Mouse (Mus musculus) small intestine, adult 2 months (tissue): ENCODE results near the gene Ago4. TPM values are rescaled to one million over a fixed set of nuclear protein-coding genes. Genes with fewer than 3 reads are reported as not detected.

Source experiments
- H3K27ac ChIP-seq: fragments of 200-500 bp; 2 replicates; pipeline ENCODE4 v1.5.1; 2012; ENCODE audit warnings: low read depth, low read length, control low read depth, inconsistent platforms; ENCODE audit not compliant: insufficient read depth
- H3K27me3 ChIP-seq: fragments of 200-500 bp; 2 replicates; pipeline ENCODE4 v1.6.1; 2012; ENCODE audit warnings: mild to moderate bottlenecking, moderate library complexity, low read length, inconsistent platforms; ENCODE audit not compliant: control insufficient read depth, insufficient read depth
- H3K36me3 ChIP-seq: fragments of 200-500 bp; 2 replicates; pipeline ENCODE4 v1.6.1; 2012; ENCODE audit warnings: mild to moderate bottlenecking, low read length, control low read depth, inconsistent platforms; ENCODE audit not compliant: control insufficient read depth, insufficient read depth
- H3K4me1 ChIP-seq: fragments of 200-500 bp; 2 replicates; pipeline ENCODE4 v1.6.1; 2012; ENCODE audit warnings: low read length, inconsistent platforms, mixed read lengths; ENCODE audit not compliant: control insufficient read depth, insufficient read depth, insufficient read length
- H3K4me3 ChIP-seq: fragments of 200-500 bp; 2 replicates; pipeline ENCODE4 v1.5.1; 2012; ENCODE audit warnings: low read depth, mild to moderate bottlenecking, control low read depth, inconsistent platforms, low read length, moderate library complexity
- CTCF ChIP-seq: fragments of 200-500 bp; IDR thresholded peaks from 2 replicates; pipeline ENCODE4 v1.5.1; 2012; ENCODE audit warnings: low read depth, mild to moderate bottlenecking, control low read depth, inconsistent platforms, low read length, moderate library complexity, mixed read lengths; ENCODE audit not compliant: insufficient replicate concordance, insufficient read length; ENCODE audit errors: extremely low read depth
- POLR2A ChIP-seq: fragments of 200-500 bp; IDR thresholded peaks from 2 replicates; pipeline ENCODE4 v1.6.1; 2012; ENCODE audit warnings: low read depth, mild to moderate bottlenecking, control low read depth, inconsistent platforms, low read length, moderate library complexity
- WGBS: fragments of 180-500 bp; shearing (Covaris S2); methylation state at CpG from one replicate; pipeline ENCODE4 v1.1.7; 2018; 5-methylcytosine and 5-hydroxymethylcytosine counted together
- polyA plus RNA-seq: library from polyadenylated mRNA; depleted of rRNA; stranded (reverse); fragments of >200 nt; gene quantifications from 2 replicates; pipeline ENCODE4 v1.2.3, GENCODE M21; 2012

The Ago4 gene
- polyA plus RNA-seq, 1 experiment, result 0.63 TPM

DNA sequence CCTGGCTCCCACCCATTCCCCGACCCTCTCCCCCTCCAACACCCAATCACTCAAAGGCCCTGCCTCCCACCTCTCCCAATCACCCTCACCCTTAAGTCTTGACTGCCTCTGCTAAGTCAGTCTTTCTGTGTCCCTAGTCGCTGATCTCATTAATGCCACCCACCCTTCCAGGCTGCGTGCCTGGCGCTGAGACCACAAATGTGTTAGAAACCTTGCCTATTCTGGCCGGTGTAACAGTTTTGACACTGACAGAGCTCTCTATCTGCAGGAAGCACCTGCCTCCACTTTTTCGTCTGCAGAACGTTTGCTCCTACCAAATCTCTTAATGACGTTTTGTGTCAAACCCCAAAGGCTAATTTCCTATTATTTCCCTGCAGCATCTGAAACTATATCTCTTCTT lies 64.3 kb downstream of the Ago4 start:
- H3K27me3 ChIP-seq, result no peaks in the 10 kb centered on the region
- no peak overlapping the region for H3K27ac ChIP-seq
- 6% methylated on average over 8 of the region's 8 CpGs for WGBS
- peak overlapping the region; percentile 98 for H3K4me3 ChIP-seq
- 0 out of 2 replicates have a peak, but pooled peaks have one; percentile 5 for TF ChIP-seq CTCF
- TF ChIP-seq POLR2A, result no peak
- H3K4me1 ChIP-seq, result peaks cover 9% of the 10 kb centered on the region; the same call in 1 of the 2 replicates
- H3K36me3 ChIP-seq, result no peaks in the 10 kb centered on the region

DNA sequence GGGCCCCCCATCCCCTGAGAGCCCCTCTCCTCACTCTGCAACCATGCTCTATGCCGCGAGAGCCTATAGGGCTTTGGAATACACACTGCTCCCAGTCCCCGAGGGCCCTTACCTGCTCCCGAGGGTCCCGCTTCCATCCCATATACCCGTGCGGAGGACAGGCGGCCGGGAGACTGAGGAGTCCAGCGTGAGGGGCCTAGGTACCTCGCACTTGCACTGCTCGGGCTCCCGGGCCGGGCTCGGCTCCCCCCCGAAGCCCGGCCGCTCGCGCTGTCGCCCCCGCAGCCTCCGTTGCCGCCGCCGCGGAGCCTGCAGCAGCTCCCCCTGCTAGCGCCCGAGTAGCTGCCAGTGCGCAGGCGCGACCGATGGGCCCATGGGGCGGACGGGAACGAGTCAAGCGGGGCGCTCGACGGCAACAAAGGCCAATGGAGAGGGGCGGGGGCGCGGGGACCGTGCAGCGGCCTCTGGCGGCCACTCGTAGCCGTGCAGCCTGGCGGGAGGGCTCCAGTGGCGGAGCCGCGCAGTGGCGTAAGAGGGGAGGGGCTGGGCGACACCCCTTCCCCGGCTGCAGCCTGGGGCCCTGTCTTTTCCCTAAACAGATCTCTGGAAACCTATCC lies 64.9 kb downstream of the Ago4 start, which contains the start of gene Ago1:
Gene Ago1, minus strand, starts transcription at position 299 of the 617 bp plus-strand sequence.
- Histone ChIP-seq H3K27me3 (no peaks in the 10 kb centered on the region), H3K36me3 (no peaks in the 10 kb centered on the region)
- WGBS, result under 1% methylated on average over 55 of the region's 55 CpGs

DNA sequence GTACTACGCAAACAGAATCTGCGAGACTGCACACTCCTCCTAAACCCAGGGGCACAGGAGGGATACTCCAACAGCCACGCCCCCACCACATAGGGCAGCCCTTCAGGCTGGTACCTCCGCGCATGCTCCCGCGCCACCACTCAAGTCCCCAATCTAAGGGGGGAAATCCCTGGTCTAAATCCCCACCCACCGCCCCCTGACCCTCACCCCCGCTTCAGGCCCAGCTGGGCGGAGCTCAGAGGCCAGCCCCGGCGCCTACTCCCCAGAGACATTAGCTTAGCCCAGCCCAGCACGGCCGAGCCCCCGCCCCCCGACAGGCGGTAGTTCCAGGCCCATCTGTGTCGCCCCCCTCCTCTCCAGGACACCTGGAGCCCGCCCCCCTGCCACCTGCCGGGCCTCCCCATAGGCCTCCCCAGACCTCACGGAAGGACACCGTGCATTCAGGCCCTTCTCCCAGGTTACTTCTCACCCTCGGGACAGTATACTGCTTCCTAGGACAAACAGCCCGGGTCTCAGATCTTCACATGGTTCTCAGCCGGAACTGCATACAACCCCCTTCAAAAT lies 65.5 kb downstream of the Ago4 start:
- H3K4me3 ChIP-seq, result peak overlapping the region; percentile 98
- no peak for TF ChIP-seq POLR2A
- TF ChIP-seq CTCF, result no peak
- no peaks in the 10 kb centered on the region for H3K36me3 ChIP-seq
- WGBS, result 3% methylated on average over 23 of the region's 25 CpGs
- no peaks in the 10 kb centered on the region for H3K27me3 ChIP-seq
- H3K4me1 ChIP-seq, result peaks cover 9% of the 10 kb centered on the region; the same call in 1 of the 2 replicates
- H3K27ac ChIP-seq, result peak overlapping the region; percentile 44

More for the DNA sequence above, 64.9 kb downstream of the Ago4 start, which contains the start of gene Ago1:
- Histone ChIP-seq H3K4me3 (peak within 1 kb of the TSS; percentile 98), H3K27ac (peak within 1 kb of the TSS; percentile 44), H3K4me1 (peaks cover 9% of the 10 kb centered on the region; the same call in 1 of the 2 replicates)
- TF ChIP-seq POLR2A, result peak; percentile 31; the same call in 1 of the 2 replicates
- TF ChIP-seq CTCF, result peak; percentile 90

DNA sequence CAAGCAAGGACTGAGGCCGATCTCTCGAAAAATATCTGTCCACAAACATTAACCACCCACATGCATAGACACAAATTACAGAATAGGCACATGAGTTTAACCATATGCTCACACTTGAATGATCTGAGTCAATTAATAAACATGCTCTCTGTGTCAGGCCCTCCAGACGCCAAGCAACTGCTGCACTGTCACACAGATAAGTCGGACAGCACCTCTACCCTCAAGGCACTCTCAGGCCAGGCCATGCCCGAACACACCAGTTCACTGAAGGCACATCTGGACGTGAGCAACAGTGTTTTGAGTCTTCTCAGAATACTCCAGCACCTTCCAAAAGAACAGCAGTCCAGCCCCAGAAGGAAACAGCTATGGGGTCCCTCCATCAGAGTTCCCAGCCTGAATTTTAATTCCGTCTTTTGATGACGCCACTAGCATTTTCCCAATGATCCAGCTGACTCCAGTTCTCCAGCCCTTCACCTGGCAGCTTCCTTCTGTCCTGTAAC lies 67.0 kb downstream of the Ago4 start:
- no peaks in the 10 kb centered on the region for H3K36me3 ChIP-seq
- no peak overlapping the region for H3K4me3 ChIP-seq
- no peak overlapping the region for H3K27ac ChIP-seq
- WGBS, result 67% methylated on average over 8 of the region's 8 CpGs
- peaks cover 9% of the 10 kb centered on the region; the same call in 1 of the 2 replicates for H3K4me1 ChIP-seq
- TF ChIP-seq POLR2A, result no peak
- TF ChIP-seq CTCF, result no peak
- no peaks in the 10 kb centered on the region for H3K27me3 ChIP-seq

DNA sequence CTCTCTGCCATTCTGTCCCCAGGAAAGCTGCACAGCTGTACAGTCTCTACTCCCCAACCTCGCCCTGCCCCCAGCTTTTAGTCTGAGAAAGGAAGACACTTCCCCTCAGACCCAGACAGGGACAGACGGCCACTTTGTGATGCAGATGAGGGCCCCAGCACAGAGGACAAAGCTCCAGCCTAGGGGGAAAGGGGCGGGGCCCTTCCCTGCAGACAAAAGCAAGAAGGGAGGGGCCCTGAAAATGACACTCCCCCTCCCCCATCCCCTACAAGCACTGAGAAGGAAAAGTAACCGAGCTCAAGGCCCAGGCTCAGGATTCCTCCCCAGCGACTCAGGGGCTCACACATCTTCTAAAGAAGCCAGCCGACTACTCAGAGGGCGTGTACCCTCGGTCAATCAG lies 67.4 kb downstream of the Ago4 start:
- peaks cover 9% of the 10 kb centered on the region; the same call in 1 of the 2 replicates for H3K4me1 ChIP-seq
- no peaks in the 10 kb centered on the region for H3K27me3 ChIP-seq
- TF ChIP-seq POLR2A, result no peak
- no peaks in the 10 kb centered on the region for H3K36me3 ChIP-seq
- no peak overlapping the region for H3K27ac ChIP-seq
- H3K4me3 ChIP-seq, result no peak overlapping the region
- WGBS, result 60% methylated on average over 8 of the region's 8 CpGs

DNA sequence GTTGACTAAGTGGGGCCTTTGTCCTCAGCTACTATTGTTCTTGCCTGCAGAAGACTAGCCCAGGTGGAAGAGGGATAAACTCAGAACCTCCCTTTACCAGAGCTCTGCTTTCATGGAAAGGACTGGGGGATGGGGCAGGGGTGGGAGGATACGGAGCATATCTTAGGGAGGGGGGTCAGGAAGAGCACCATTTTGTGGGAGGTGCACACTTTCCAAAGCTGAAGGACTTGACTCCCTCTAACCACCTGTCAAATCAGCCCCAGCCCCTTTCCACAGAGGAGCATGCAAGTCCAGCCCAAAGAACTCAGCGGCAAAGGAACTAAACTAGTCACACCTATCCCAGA lies 68.4 kb downstream of the Ago4 start:
- no peak for TF ChIP-seq POLR2A
- TF ChIP-seq CTCF, result no peak
- no peak overlapping the region for H3K27ac ChIP-seq
- H3K4me3 ChIP-seq, result no peak overlapping the region
- peaks cover 3% of the 10 kb centered on the region; the same call in 1 of the 2 replicates for H3K36me3 ChIP-seq
- H3K27me3 ChIP-seq, result no peaks in the 10 kb centered on the region
- H3K4me1 ChIP-seq, result peaks cover 9% of the 10 kb centered on the region; the same call in 1 of the 2 replicates
- WGBS, result 69% methylated on average over 2 of the region's 2 CpGs

DNA sequence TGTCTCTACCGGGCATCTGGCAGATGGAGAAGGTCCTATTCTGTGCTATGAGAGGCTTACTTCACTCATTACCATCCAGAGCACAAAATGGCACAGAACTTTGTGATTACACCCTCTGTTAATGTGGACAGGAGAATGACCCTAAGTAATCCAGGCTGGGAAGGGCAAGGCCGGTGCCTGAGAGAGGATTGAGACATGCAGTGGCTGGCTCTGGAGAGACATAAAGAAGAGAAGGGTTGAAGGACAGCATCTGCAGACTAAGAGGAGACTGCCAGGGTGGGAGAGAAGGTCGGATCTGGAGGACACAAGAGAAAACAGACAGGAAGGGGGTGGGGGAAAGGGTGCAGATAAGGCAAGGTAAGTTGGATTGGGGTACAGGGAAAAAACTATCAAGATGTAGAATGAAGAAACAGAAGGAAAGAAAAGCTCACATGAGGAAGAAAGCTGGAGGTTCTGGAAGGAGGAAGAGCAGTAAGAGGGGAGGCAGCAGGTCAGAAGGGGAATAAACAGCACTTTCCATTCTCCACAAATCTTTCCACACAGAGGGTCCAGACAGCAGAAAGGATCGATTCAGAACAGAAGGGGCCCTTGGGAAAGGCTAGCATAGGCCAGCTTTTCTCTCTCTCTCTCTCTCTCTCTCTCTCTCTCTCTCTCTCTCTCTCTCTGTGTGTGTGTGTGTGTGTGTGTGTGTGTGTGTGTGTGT lies 68.9 kb downstream of the Ago4 start:
- TF ChIP-seq POLR2A (no peak), CTCF (no peak)
- H3K4me1 ChIP-seq, result peaks cover 9% of the 10 kb centered on the region; the same call in 1 of the 2 replicates
- no peaks in the 10 kb centered on the region for H3K27me3 ChIP-seq
- 40% methylated on average over 4 of the region's 4 CpGs for WGBS
- peaks cover 6% of the 10 kb centered on the region; the same call in 1 of the 2 replicates for H3K36me3 ChIP-seq
- no peak overlapping the region for H3K4me3 ChIP-seq
- no peak overlapping the region for H3K27ac ChIP-seq
